Mouse (Mus musculus) midbrain, postnatal 0 days (tissue): ENCODE data around the gene Fam107b. TPM values are rescaled to one million over a fixed set of nuclear protein-coding genes. Genes with fewer than 3 reads are reported as not detected.

Experiments
- ATAC-seq: fragments of 200-750 bp; cut with Nextera tagmentation; 2 replicates; pipeline ENCODE4 v1.8.0; 2017; ENCODE audit warnings: moderate number of reproducible peaks, mild to moderate bottlenecking, moderate TSS enrichment, moderate library complexity; ENCODE audit not compliant: low FRiP score
- DNase-seq: peaks from one replicate; pipeline ENCODE4 v3.0.0-alpha.2; 2015; ENCODE audit warnings: low spot score
- H3K27ac ChIP-seq: fragments of 300-500 bp; sonication (generic); 2 replicates; pipeline ENCODE4 v1.5.1; 2014; ENCODE audit warnings: low read depth, mild to moderate bottlenecking, low read length, mixed read lengths
- H3K27me3 ChIP-seq: fragments of 300-500 bp; sonication (generic); 2 replicates; pipeline ENCODE4 v1.6.1; 2014; ENCODE audit warnings: low read length, control low read depth, mixed read lengths; ENCODE audit not compliant: insufficient read depth
- H3K36me3 ChIP-seq: fragments of 300-500 bp; sonication (generic); 2 replicates; pipeline ENCODE4 v1.6.1; 2014; ENCODE audit warnings: low read length, control low read depth, mixed read lengths; ENCODE audit not compliant: insufficient read depth
- H3K4me1 ChIP-seq: fragments of 300-500 bp; sonication (generic); 2 replicates; pipeline ENCODE4 v1.6.1; 2014; ENCODE audit warnings: mild to moderate bottlenecking, control low read depth, antibody characterized with exemption, low read length, mixed read lengths; ENCODE audit not compliant: insufficient read depth
- H3K4me2 ChIP-seq: fragments of 300-500 bp; sonication (generic); 2 replicates; pipeline ENCODE4 v1.6.1; 2014; ENCODE audit warnings: low read depth, mild to moderate bottlenecking, low read length, mixed read lengths; ENCODE audit not compliant: poor library complexity, severe bottlenecking
- H3K4me3 ChIP-seq: fragments of 300-500 bp; sonication (generic); 2 replicates; pipeline ENCODE4 v1.5.1; 2014; ENCODE audit warnings: low read depth, mild to moderate bottlenecking, low read length, moderate library complexity
- H3K9ac ChIP-seq: fragments of 300-500 bp; sonication (generic); replicated peaks from 2 replicates; pipeline ENCODE4 v1.6.1; 2014; ENCODE audit warnings: mild to moderate bottlenecking, low read length, moderate library complexity, mixed read lengths; ENCODE audit not compliant: poor library complexity, severe bottlenecking
- H3K9me3 ChIP-seq: fragments of 300-500 bp; sonication (generic); 2 replicates; pipeline ENCODE4 v1.6.1; 2016; ENCODE audit warnings: low read length, control low read depth
- CTCF ChIP-seq: IDR thresholded peaks from 2 replicates; pipeline ENCODE4 v1.5.1; 2016; ENCODE audit warnings: antibody characterized with exemption, mild to moderate bottlenecking
- WGBS: fragments of 180-500 bp; shearing (Covaris S2); extraction: QIAGEN DNeasy Blood & Tissue Kit; methylation state at CpG from one replicate; pipeline ENCODE4 v1.1.7; 2014; 5-methylcytosine and 5-hydroxymethylcytosine counted together
- polyA plus RNA-seq: library from polyadenylated mRNA; unstranded; fragments of >200 nt; fragmentation: Nextera tagmentation; extraction: Ambion mirVana; gene quantifications from 2 replicates; pipeline ENCODE4 v1.2.1, GENCODE M21; 2015
- total RNA-seq: library from RNA; depleted of rRNA; stranded (reverse); fragments of >200 nt; gene quantifications from 2 replicates; pipeline ENCODE4 v1.2.3, GENCODE M21; 2014

Gene Fam107b
- total and polyA plus RNA-seq, 2 experiments from 2014 or later: 16.0 to 26.8 TPM

- Histone ChIP-seq H3K27me3 (no peaks in the 10 kb centered on the region), H3K9me3 (no peaks in the 10 kb centered on the region), H3K36me3 (no peaks in the 10 kb centered on the region), H3K4me1 (peaks cover 4% of the 10 kb centered on the region; the same call in 1 of the 2 replicates), H3K27ac (no peak overlapping the region), H3K4me2 (no peak overlapping the region), H3K9ac (no peak overlapping the region), H3K4me3 (no peak overlapping the region)
- no peak for DNase-seq
- WGBS: 91% methylated on average over 6 of the region's 6 CpGs
- ATAC-seq: no peak
- TF ChIP-seq CTCF: no peak
Measured at GRCm38 (mm10) chr2:3721974-3722373, 151.7 kb downstream of the Fam107b start.

- ATAC-seq (no peak), DNase-seq (no peak)
- H3K4me3 ChIP-seq: no peak overlapping the region
- H3K9me3 ChIP-seq: no peaks in the 10 kb centered on the region
- no peak overlapping the region for H3K27ac ChIP-seq
- H3K27me3 ChIP-seq: no peaks in the 10 kb centered on the region
- no peak for TF ChIP-seq CTCF
- 87% methylated on average over 8 of the region's 8 CpGs for WGBS
- no peaks in the 10 kb centered on the region for H3K36me3 ChIP-seq
- H3K4me2 ChIP-seq: no peak overlapping the region
- H3K9ac ChIP-seq: no peak overlapping the region
- H3K4me1 ChIP-seq: no peaks in the 10 kb centered on the region
Measured at GRCm38 (mm10) chr2:3723391-3724106, 153.3 kb downstream of the Fam107b start.

DNA sequence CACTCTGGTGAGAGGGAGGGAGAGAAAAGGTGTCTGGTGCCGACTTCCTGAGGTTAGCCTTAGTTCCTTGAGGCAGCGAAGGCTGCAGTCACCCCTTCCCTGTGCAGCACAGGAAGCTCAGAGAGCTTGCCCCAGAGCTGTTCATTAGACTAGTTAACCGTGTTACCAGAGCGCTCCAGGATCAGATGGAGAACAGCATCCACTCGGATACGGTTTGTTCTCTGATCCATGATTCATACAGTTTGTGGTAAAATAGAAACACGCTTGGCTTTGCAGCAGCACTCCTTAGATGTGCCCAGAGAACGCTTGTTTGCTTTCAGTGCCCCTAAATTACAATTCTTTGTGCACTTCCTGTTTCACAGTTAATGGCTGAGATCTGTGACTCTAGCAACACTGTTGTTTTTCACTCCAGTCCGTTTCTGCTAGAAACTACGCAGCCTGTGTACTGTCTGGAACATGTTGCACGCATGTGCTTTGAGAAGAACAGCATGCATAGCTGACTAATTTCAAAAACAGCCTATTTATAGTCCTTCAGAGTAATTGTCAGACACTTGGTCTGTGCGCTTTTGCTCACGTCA lies 156.3 kb downstream of the Fam107b start:
- no peak for DNase-seq
- H3K27ac ChIP-seq: no peak overlapping the region
- H3K9ac ChIP-seq: no peak overlapping the region
- H3K4me3 ChIP-seq: no peak overlapping the region
- ATAC-seq: no peak
- 0 out of 2 replicates have a peak, but pooled peaks cover 2% of the 10 kb centered on the region for H3K4me1 ChIP-seq
- H3K27me3 ChIP-seq: no peaks in the 10 kb centered on the region
- WGBS: 68% methylated on average over 13 of the region's 13 CpGs
- H3K4me2 ChIP-seq: no peak overlapping the region
- no peaks in the 10 kb centered on the region for H3K36me3 ChIP-seq
- TF ChIP-seq CTCF: no peak
- H3K9me3 ChIP-seq: no peaks in the 10 kb centered on the region

DNA sequence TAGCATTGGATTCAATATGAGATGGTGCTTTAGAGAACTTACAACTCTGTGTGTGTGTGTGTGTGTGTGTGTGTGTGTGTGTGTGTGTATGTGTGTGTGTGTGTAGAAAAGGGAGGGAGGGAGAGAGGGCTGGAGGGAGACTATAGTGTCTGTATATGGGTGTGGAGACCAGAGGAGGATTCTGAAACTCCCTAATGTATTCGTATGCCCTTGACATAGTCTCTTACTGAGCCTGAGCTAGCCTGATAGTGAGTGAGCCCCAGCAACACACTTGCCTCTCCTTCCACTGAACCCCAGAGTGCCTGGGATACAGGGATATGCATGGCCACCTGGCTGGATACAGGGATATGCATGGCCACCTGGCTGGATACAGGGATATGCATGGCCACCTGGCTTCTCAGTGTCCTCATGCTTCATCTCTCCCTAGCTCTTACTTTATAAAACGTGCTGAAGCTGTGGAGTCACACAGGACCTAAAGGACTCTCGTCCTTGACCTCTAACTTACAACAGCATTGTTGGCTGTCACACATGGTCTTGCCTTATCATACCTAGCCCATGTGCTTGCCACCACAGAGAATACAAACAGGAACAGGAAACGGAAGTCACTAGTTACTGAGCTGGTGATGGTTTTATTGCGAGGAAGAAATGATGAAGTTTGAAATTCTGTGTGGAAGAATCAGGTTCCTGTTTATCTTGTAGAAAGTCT lies 157.1 kb downstream of the Fam107b start:
- Histone ChIP-seq H3K36me3 (no peaks in the 10 kb centered on the region), H3K9me3 (no peaks in the 10 kb centered on the region), H3K27ac (no peak overlapping the region), H3K4me3 (no peak overlapping the region), H3K9ac (no peak overlapping the region), H3K27me3 (no peaks in the 10 kb centered on the region), H3K4me2 (no peak overlapping the region), H3K4me1 (peaks cover 2% of the 10 kb centered on the region; the same call in 1 of the 2 replicates)
- ATAC-seq: no peak
- 87% methylated on average over 5 of the region's 5 CpGs for WGBS
- no peak for DNase-seq
- no peak for TF ChIP-seq CTCF

DNA sequence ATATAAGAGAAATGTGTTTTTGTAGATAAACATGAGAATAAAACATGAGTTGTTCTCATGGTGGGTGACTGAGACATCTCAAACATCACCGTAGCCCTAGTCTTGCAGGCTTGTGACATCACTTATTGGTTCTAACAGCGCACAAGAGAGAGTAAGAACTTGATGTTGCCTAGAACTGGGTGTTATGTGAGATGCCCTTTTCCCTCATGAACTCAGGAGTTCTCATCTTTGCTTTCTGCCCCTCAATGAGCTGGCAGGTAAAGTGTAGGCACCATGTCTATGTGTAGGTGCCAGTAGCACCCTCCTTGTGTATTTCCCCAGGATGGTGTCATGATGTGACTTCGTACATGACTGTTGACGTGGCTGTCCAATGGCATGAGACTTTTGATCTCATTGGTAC lies 157.8 kb downstream of the Fam107b start:
- no peaks in the 10 kb centered on the region for H3K36me3 ChIP-seq

GRCm38 (mm10) chr2:3729586-3729985 lies 159.3 kb downstream of the Fam107b start:
- no peak overlapping the region for H3K27ac ChIP-seq
- WGBS: 87% methylated on average over 3 of the region's 3 CpGs
- H3K36me3 ChIP-seq: no peaks in the 10 kb centered on the region
- H3K9ac ChIP-seq: no peak overlapping the region
- H3K9me3 ChIP-seq: no peaks in the 10 kb centered on the region
- no peak for TF ChIP-seq CTCF
- no peak for ATAC-seq
- no peak overlapping the region for H3K4me2 ChIP-seq
- H3K27me3 ChIP-seq: no peaks in the 10 kb centered on the region
- H3K4me3 ChIP-seq: no peak overlapping the region
- H3K4me1 ChIP-seq: peaks cover 2% of the 10 kb centered on the region; the same call in 1 of the 2 replicates
- no peak for DNase-seq

More for the DNA sequence above, 157.8 kb downstream of the Fam107b start:
- H3K27ac ChIP-seq: no peak overlapping the region
- peaks cover 2% of the 10 kb centered on the region; the same call in 1 of the 2 replicates for H3K4me1 ChIP-seq
- 91% methylated on average over 4 of the region's 4 CpGs for WGBS
- H3K9ac ChIP-seq: no peak overlapping the region
- DNase-seq: no peak
- no peaks in the 10 kb centered on the region for H3K9me3 ChIP-seq
- H3K4me2 ChIP-seq: no peak overlapping the region
- no peaks in the 10 kb centered on the region for H3K27me3 ChIP-seq
- no peak for TF ChIP-seq CTCF
- no peak overlapping the region for H3K4me3 ChIP-seq
- no peak for ATAC-seq
